Comparison of ENCODE assay signal across 19 mouse cellular contexts in genomic region chr3:100228981-100229380, GRCm38 (mm10).
"Had no signal": no experiment of that assay in that cellular context is flagged by ENCODE, and none has a peak within 500 bp of the region (broad histone marks: within the 10 kb centered on the region; RNA-seq: fewer than 3 reads in every experiment).

No protein-coding gene starts in this region.

- H3K36me3 ChIP-seq: midbrain, embryonic 12.5 days; midbrain, embryonic 15.5 days; neural tube, embryonic 12.5 days; neural tube, embryonic 15.5 days; stomach, embryonic 15.5 days had no signal

- H3K9ac ChIP-seq: liver, embryonic 14.5 days; liver, postnatal 0 days; lung, embryonic 14.5 days; midbrain, embryonic 12.5 days; midbrain, embryonic 15.5 days; neural tube, embryonic 12.5 days; neural tube, embryonic 15.5 days; stomach, embryonic 15.5 days had no signal

- H3K27ac ChIP-seq: layer of hippocampus, adult 2 months; liver, embryonic 14.5 days; macrophage; midbrain, embryonic 12.5 days; midbrain, embryonic 15.5 days; neural tube, embryonic 12.5 days; neural tube, embryonic 15.5 days; stomach, embryonic 15.5 days had no signal

- ATAC-seq: intestine, postnatal 0 days; liver, postnatal 0 days; lung, postnatal 0 days; midbrain, embryonic 15.5 days had no signal

- H3K4me2 ChIP-seq: liver, embryonic 11.5 days; lung, embryonic 14.5 days; midbrain, embryonic 12.5 days; midbrain, embryonic 15.5 days; neural tube, embryonic 12.5 days; neural tube, embryonic 15.5 days; stomach, embryonic 15.5 days had no signal

- H3K27me3 ChIP-seq: midbrain, embryonic 12.5 days; midbrain, embryonic 15.5 days; neural tube, embryonic 12.5 days; neural tube, embryonic 15.5 days; stomach, embryonic 15.5 days had no signal

- H3K9me3 ChIP-seq: midbrain, embryonic 12.5 days; midbrain, embryonic 15.5 days; neural tube, embryonic 12.5 days; neural tube, embryonic 15.5 days; stomach, embryonic 15.5 days had no signal

- H3K4me3 ChIP-seq: layer of hippocampus, adult 2 months; midbrain, embryonic 12.5 days; midbrain, embryonic 15.5 days; neural tube, embryonic 12.5 days; neural tube, embryonic 15.5 days; stomach, embryonic 15.5 days had no signal

- H3K4me1 ChIP-seq: midbrain, embryonic 12.5 days; midbrain, embryonic 15.5 days; neural tube, embryonic 12.5 days; neural tube, embryonic 15.5 days; stomach, embryonic 15.5 days had no signal

- DNase-seq: layer of hippocampus, adult 9-11 months; liver, postnatal 0 days; lung, embryonic 14.5 days; retina, postnatal 1 day; right cerebral cortex, postnatal 25 days; spleen, adult 18-20 months; thymus, adult 18-20 months; thymus, postnatal 36 days had no signal
